Mouse (Mus musculus) layer of hippocampus, postnatal 14 days (tissue): Measurements from ENCODE around the gene Pcgf2. TPM values are rescaled to one million over a fixed set of nuclear protein-coding genes. Genes with fewer than 3 reads are reported as not detected.
"Not testable (repeated sequence)": the region's sequence is repeated elsewhere in the genome, so short reads cannot be mapped to it uniquely, and the experiment has no call there.

Experiments
- DNase-seq, 2 experiments: peaks; one replicate each; pipeline ENCODE4 v3.0.0; 2021 to 2022; ENCODE audit warnings: low spot score in 2 of 2, mixed read lengths in 1 of 2
- total RNA-seq, 2 experiments: library from RNA; stranded (reverse); gene quantifications; 2 replicates each; pipeline ENCODE4 v1.2.3; 2021

Gene Pcgf2
- total RNA-seq, 2 experiments from 2014 or later = 29.9 to 32.7 TPM

DNA sequence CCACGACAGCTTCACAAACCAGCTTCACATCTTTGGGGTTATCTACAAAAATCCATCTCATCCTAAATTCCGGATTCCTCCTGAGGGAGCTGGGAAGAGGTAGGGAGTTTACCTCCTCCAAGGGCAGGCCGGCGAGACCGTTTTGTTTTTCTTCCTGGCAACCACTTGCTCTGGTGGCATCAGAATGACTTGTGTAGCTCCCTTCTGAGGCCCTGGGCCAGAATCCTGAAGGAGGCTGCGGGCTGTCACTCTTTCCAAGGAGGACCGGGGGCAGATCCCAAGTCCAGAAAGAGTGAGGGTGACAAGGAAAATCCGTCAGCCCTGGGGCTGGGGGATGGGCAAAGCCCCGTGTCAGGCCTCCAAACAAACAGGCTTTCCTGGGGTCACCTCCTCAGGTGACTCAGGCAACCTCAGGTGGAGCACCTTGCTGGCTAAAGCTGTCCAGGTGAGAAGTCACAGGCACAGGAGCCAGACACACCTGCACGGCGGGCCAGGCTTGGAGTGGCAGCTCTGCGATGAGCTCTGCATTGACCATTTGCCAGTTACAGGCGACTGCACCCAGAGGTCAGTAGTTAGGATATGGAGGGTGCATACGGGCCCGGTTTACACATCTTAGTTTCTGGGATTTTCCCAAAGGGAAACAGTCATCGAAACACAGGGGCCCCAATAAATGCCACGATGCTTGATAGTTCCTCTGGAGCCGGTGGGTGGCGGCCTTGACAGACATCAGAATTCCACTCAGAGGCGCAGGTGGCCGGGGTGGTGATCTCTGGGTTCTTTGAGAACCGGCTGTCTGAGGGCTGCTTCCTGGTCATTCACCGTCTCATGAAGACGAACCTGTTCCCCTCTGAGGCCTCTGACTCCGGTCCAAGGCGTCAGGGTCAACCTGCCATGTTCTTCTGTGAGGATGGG is 17.3 kb upstream of the Pcgf2 start:
- no peak for DNase-seq

DNA sequence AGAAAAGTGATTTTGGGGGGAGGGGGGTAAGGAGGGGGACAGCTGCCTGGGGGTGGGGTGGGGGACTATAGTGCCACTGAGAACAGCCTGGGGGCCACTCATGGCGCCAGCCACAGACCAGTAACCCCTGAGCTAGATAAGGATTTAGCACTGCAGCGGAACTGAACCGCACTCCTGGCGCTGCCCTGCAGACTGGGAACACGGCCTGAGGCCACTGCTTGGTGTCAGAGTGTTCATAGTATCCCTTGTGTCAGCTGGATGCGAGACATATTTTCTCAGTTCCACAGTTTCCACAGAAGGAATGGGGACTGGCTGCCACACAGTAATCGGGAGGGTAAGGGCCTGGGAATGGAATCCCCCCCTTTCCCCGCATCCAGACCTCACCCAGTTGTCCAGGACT is 15.7 kb upstream of the Pcgf2 start:
- no peak for DNase-seq

DNA sequence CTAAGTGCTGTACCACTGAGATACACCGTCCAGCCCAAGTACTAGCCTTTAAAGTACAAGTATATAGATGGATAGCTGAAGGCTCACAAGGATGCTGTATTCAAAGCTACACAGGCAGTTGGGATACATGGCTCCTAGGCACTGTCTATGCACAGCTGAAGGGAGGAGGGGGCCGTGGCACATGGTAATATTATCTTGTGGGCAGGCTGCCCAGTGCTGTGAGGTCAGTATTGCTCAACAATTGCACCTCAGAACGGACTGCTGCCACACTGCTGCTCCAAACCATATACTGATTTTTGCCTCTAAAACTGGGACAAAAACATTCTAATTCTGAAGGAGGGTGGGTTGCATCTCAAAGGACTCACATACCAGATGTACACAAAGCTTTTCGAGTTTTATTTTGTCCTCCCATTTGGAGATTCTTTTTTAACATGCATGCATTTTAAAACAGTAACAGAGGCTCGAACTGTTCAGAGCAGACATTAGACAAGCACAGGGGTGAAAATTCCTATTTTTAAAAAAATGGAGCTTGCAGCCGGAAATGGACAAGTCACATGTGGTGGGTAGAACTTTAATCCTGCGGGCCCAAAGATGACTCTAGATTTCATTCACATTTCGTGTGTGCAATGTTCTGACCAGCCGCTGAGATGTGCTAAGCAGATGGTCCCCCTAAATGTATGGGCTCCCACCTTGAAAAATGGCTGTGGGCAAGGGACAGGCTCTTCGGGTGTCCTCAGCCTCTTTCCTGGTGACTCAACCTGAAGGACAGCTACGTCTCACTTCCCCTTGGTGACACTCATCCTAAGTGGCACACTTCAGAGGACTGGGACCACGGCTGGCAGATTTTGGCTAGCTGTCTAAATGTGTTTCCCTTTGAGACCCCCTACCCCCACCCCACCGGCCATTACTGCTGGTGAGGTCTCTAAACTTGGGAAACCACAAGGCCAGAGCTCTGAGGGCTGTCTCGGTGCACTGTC is 14.8 kb upstream of the Pcgf2 start:
- DNase-seq = no peak

DNA sequence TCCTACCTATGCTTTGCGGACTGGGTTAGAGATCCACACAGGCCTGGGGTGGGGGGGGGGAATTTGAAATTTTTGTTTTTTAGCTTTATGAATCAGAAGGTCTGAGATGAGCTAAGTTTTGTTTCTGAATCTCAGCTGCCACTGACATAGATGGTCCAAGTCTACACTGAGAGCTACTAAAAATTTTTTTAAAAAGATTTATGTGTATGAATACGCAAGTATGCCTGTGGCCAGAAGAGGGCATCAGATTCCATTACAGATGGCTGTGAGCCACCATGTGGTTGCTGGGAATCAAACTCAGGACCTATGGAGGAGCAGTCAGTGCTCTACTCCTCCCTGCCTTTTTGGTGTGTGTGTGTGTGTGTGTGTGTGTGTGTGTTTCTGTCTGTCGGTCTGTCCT is 14.1 kb upstream of the Pcgf2 start:
- DNase-seq = no peak

DNA sequence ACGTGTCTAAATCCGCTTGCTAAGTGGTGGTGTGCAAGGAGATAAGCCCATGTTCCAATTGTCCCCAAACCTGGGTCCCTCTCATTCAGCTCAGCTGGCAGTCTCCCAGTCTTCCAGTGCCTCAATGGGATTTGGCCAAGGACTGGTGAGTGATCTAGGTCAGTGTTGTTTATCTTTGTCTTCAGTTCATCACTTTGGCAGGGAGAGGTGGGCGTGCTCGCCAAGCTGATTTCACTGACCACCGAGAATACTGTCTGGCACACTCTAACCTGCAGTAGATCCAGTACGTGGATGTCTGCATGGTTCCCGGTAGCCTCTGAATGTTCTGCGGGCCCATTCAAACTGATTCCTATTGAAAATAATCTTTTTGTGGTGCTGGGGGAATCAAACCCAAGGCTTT is 13.6 kb upstream of the Pcgf2 start:
- DNase-seq = no peak

DNA sequence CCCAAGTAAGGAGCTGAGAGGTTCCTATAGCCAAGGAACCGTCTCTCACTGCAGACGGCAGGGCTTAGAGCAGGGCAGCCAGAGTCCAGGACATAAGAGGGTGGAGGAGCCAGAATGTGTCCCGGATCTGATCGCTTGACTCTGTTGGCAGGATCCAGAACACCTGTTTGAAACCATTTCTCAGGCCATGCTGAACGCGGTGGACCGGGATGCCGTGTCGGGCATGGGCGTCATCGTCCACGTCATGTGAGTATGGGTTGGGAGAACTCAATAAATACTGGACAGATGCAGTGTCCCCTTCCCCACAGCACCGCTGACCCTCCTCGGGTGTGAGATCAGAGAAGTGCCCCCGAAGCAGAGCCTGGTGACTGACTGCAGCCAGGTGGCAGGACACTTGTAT is 12.0 kb upstream of the Pcgf2 start:
- DNase-seq = no peak

DNA sequence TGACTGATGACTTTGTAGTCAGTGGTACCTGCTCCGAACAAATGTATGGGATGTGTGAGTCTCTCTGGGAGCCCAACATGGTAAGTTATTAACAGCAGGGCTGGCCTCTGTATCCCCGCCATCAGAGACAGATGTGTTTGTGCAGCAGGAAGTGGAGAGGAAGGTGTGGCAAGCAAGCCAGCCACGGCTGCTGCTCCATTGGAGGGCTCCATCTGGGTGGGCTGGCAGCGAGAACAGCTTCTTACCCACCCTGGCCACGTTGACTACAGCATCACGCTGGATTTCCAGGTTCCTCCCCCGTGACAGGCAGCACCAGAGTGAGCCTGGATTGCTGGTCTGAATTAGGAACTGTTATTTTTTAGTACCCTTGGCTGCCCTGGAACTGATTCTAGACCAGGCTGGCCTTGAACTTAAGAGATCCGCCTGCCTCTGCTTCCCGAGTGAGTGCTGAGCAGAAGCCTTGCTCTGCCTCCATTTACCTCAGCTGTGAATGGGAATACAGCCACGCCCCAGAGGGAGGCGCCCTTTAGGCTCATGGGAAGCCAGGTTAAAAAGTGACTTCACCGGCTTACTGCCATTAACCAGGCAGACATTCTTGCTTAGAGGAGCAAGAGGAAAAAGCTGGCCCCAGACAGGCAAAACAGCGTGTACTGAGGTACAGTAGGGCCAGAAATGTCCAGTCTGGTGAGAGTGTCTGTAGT is 11.1 kb upstream of the Pcgf2 start:
- DNase-seq = no peak

DNA sequence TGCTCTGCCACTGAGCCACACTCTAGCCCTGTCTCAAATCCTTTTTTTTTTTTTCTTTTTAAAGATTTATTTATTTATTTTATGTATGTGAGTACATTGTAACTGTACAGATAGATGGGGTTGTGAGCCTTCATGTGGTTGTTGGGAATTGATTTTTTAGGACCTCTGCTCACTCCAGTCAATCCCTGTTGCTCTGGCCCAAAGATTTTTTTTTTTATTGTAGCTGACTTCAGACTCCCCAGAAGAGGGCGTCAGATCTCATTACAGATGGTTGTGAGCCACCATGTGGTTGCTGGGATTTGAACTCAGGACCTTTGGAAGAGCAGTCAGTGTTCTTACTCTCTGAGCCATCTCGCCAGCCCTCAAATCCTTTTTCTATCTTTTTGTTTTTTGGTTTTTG is 9.8 kb upstream of the Pcgf2 start:
- DNase-seq = not testable (repeated sequence)

DNA sequence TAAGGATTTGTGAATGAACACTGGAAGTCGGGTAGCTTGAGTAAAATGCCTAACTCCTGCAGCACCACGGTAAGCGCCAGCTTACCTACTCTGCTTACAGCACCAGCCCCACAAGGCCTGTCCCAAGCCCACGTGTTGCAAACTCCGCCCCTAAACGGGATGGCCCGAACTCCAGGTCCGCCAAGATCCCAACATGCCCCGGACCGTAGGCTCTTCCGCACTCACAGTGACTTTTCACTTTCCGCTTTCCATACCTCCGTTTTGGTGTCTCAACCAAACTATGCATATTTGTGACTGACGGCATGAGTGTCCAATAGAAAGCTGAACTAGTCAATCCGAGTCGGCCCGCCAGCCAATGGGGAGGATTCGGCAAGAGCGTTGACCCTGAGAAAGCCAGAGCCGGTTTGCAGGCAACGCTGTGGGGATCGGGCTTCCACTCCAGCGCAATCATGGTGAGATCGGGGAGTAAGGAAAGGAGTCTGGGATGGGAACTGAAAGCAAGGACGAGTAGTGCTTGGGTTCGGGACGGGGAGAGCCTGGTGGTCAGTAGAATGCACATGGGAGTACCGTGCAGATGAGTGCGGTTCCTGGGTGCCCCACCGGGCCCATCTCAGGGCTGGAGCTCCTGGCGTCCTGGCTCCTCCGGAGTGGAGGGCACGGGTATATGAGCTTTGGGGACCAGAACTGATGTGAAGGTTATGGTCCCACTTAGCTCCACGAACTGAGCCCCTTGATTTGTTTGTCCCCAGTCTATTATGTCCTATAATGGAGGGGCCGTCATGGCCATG is 2.9 kb upstream of the Pcgf2 start, which contains the start of gene Psmb3:
Gene Psmb3, plus strand, starts transcription at position 361 of the 788 bp plus-strand sequence.
- peak; percentile 99 to 100 for DNase-seq

DNA sequence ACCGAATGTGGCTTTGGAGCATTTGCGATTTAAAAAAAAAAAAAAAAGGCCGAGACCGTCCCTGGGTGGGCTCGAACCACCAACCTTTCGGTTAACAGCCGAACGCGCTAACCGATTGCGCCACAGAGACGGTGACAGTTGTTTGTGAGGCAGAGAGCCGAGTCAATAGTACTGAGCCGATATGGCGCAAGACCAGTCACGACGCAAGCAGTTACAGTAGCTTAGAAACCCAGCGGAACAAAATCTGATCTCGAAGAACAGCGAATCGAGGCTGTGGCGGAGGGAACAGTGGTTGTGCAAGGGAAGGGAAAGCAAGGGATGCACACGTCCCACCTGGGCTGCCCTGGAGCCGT is 2.1 kb upstream of the Pcgf2 start:
- DNase-seq = peak; percentile 94 to 96

DNA sequence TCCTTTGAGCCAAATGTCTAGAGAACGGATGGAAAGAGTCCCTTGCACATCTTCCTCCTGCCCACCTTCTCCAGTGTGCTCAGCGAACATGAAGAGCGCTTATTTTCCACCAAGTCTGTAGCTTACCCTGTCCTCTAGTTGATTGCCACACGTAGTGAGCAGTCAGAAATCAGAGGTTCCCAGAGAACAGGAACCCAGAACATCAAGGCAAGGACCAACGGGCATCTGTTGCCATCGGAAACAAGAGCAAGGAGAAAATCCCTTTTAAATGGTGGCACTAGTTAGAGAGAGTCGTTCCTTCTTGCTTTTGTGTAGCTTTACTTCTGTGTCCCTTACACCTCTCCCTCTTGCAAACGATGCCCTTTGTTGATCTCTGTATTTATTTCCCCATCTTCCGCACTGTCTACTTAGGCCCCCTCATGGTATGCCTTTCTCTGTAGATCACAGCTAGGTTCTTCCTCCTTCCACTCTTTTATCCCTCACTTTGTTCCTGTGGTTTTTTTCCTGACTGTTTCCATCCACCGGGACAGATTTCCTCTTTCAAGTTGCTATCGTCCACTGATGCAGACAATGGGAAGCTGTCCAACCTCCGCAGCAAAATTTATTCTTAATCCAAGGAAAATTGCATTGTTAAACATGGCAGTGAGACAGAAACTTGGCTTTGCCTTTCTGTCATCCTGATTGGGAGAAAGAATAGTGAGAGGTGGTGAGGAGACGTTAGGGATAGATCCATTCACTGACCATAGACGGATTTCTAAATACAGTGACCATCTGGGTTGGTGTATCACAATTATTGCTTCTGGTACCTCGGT is 1.5 kb upstream of the Pcgf2 start:
- DNase-seq = peak in 1 of 2 experiments; percentile 56

DNA sequence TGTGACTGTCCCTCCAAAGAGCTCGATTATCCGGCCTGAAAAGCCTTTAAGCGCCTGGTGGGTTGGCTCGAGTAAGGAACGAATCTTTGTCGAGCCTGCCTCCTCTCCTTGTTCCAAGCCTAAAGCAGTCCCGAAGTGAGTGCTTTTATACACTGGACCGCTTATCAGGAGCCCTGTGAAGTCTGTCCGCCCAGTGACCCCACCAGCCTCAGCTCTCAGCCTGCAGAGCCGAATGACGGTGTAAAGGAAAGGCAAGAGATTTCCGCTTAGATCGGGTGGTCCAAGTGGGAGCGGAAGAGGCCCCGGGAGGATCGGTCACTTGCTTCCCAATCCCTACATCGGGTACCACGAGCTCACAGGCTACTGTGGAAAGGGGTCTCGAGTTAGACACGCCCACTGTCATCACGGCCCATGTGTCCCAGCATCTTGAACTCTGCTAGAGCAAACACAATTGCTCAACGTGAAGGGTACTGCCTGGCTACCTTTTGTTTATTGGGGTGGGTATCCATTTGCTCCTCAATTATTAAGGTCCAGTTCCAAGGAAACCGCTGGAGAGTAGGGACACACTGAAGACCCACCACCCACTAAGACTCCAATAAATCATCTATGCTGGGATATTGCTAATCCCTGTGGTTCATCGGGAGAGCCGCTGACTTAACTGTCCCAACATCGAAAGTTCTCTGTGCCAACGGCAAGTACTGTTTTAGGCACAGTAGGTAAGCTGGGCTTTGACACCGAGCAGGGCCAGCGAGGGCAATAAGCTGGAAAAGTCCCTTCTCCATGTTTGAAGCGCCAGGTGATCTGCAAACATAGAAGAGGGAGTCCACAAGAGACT is 666 bp upstream of the Pcgf2 start:
- no peak for DNase-seq

DNA sequence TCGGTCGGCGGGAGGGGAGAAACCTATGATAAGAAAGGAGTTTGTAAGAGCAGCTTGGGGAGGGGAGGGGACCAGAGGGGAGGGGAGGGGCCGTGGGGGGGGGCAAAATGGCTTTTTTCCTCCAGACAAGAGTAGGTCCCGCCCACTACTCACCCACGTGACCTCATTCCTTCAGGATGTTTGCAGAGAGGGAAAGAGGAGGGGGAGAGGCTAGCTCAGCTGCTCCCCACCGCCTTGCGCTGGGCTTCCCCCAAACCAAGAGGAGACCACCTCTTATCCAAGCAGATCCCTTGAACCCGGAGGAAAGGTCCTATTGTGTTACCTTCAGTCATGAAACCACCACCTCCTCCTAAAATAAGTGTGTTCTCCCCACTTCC is 683 bp downstream of the Pcgf2 start:
- DNase-seq = peak; percentile 78 to 86

DNA sequence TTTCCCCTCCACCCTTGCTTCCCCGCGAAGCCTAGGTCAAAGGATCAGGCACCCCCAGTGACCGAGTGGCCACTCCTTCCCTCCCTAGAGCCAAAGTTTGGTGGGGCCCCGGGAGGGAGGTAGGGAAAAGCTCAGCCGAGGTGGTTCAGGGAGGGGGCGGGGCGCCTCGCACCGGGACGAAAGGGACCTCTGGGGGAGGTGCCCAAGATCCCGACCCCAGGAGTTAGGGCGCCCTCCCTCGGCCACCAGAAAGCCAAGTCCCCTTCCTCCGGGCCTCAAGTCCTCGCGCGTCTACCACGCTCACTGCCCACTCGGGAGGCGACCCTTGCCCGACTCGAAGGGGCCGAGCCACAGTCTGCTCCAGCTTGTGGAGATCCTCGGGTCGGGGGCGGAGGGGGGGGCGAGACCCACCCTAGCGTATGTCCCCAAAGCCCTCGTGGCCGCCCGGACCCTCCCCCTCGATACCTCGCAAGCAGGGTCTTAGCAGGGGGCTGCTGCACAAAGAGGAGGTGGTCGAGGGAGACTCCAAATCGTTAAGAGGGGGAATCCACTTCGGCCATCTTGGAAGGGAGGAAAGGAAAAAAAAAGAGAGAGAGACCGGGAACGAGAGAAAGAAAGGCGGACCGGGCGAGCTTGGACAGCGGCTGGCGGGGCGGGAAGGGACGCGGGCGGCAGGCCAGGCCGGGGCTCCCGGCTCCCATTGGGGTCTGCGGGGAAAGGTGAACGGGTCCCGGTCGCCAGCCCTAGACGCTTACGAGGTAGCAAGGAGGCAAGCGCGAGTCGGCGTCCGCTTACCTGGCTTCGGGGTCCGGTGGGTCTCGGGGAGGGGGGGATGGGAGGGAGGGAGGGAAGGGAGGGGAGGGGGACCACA is 1.3 kb downstream of the Pcgf2 start:
- peak; percentile 45 to 53 for DNase-seq

DNA sequence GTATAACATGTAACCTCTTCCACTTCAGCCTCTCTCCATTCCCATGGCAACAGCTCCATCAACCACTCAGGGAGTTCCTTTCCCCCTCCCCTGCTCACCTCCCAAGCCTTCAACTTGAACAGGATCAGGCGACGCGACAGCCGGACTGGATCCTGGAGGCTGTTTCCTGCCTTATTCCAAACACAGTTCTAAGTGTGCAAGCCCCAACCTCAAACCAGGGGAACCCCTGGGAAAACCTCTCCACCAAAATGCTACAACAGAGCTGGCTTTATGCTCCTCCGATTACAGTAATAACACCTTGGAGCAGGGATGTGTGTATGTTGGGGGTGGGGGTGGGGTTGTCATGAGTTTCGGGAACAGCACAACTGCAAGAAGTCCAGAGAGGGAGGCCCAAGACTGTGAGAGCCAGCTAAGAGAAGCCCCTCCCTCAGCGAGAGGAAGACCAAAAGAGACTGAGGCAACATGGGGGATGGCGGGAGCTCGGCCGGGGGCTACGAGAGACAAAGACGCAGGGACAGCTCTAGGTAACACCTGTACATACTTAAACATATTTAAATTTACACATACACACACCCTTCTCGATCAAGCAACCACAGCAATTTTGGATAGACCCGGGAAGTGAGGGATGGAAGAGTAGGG is 2.3 kb downstream of the Pcgf2 start:
- DNase-seq = no peak

DNA sequence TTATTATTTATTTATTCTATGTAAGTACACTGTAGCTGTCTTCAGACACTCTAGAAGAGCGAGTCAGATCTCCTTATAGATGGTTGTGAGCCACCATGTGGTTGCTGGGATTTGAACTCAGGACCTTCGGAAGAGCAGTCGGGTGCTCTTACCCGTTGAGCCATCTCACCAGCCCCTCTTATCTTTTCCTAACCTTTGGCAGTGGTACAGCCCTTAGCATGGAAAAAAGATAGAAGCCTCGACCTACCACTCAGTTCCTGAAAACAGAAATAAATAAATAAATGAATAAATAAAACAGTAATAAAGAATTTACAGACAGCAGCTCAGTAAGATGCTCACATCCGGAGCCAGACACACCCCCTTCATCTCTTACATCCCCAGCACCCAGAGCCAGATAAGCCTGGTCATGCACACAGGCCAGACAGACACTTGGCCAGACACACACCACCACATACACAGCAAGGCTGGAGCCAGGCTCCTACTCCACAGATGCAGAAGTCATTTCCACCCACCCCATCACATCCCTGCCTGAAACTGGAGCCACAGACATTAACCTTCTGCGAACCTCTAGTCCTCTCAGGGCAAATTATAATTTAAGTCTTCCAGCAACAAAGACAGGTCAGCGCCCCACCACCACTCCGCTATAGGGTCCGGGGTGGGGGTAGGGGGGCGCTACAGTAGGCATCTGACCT is 3.0 kb downstream of the Pcgf2 start:
- DNase-seq = no peak

DNA sequence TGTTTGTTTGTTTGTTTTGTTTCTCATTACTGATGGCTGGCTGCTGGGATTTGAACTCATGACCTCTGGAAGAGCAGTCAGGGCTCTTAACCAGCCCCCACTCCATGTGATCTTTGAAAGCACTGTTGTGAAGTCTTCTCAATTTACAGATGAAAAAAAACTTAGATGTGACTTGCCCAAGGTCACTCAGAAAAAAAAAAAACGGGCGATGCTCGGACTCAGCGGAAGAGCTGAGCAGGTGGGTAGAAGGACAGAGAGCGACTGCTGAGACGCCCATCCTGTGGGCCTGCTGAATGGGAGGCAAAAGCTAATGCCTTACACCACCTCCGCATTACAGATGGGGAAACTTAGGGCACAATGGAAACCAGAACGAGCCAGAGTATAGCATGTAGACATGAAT is 3.6 kb downstream of the Pcgf2 start:
- DNase-seq = no peak
